Mouse (Mus musculus): Measurements from ENCODE around the gene Top3a. TPM values are rescaled to one million over a fixed set of nuclear protein-coding genes. Genes with fewer than 3 reads are reported as not detected.

The Top3a gene
- polyA plus RNA-seq, 1 experiment from 2014 or later, result 20.5 TPM

GRCm38 (mm10) chr11:60708631-60709030 lies 68.5 kb downstream of the Top3a start:
- DNase-seq (ENCODE audit: low spot score) (no peak), ATAC-seq (replicated peaks; ENCODE audit: insufficient number of reproducible peaks, low FRiP score, low TSS enrichment, low read depth) (no peak)
- Histone ChIP-seq H3K4me3 (ENCODE audit: low read depth, low read length) (no peak overlapping the region), H3K4me1 (ENCODE audit: control insufficient read depth, insufficient read depth, low read length) (no peaks in the 10 kb centered on the region), H3K4me2 (ENCODE audit: low read depth, low read length) (no peak overlapping the region), H3K27ac (replicated peaks; ENCODE audit: low read depth, low read length) (no peak overlapping the region), H3K9me3 (replicated peaks; ENCODE audit: control insufficient read depth, low read length) (no peaks in the 10 kb centered on the region), H3K36me3 (replicated peaks; ENCODE audit: control insufficient read depth, insufficient read depth, low read depth, low read length) (peaks cover 59% of the 10 kb centered on the region), H3K9ac (replicated peaks; ENCODE audit: low read length) (no peak overlapping the region), H3K27me3 (ENCODE audit: control insufficient read depth, insufficient read depth, low read length) (no peaks in the 10 kb centered on the region)
- WGBS, result 91% methylated on average over 10 of the region's 10 CpGs

- no peaks in the 10 kb centered on the region for H3K27me3 ChIP-seq (ENCODE audit: control insufficient read depth, insufficient read depth, low read length)
- H3K4me1 ChIP-seq (ENCODE audit: control insufficient read depth, insufficient read depth, low read length), result no peaks in the 10 kb centered on the region
- no peak overlapping the region for H3K9ac ChIP-seq (replicated peaks; ENCODE audit: low read length)
- H3K4me2 ChIP-seq (ENCODE audit: low read depth, low read length), result no peak overlapping the region
- H3K27ac ChIP-seq (replicated peaks; ENCODE audit: low read depth, low read length), result no peak overlapping the region
- H3K9me3 ChIP-seq (replicated peaks; ENCODE audit: control insufficient read depth, low read length), result no peaks in the 10 kb centered on the region
- no peak for DNase-seq (ENCODE audit: low spot score)
- H3K36me3 ChIP-seq (replicated peaks; ENCODE audit: control insufficient read depth, insufficient read depth, low read depth, low read length), result peaks cover 52% of the 10 kb centered on the region
- H3K4me3 ChIP-seq (ENCODE audit: low read depth, low read length), result no peak overlapping the region
- WGBS, result 72% methylated on average over 3 of the region's 3 CpGs
- no peak for ATAC-seq (replicated peaks; ENCODE audit: insufficient number of reproducible peaks, low FRiP score, low TSS enrichment, low read depth)
Measured at GRCm38 (mm10) chr11:60707672-60708071, 69.5 kb downstream of the Top3a start.

GRCm38 (mm10) chr11:60706696-60707480 lies 70.3 kb downstream of the Top3a start:
- DNase-seq (ENCODE audit: low spot score) (no peak), ATAC-seq (replicated peaks; ENCODE audit: insufficient number of reproducible peaks, low FRiP score, low TSS enrichment, low read depth) (no peak)
- Histone ChIP-seq H3K9me3 (replicated peaks; ENCODE audit: control insufficient read depth, low read length) (no peaks in the 10 kb centered on the region), H3K4me2 (ENCODE audit: low read depth, low read length) (no peak overlapping the region), H3K9ac (replicated peaks; ENCODE audit: low read length) (no peak overlapping the region), H3K27me3 (ENCODE audit: control insufficient read depth, insufficient read depth, low read length) (no peaks in the 10 kb centered on the region), H3K4me3 (ENCODE audit: low read depth, low read length) (no peak overlapping the region), H3K36me3 (replicated peaks; ENCODE audit: control insufficient read depth, insufficient read depth, low read depth, low read length) (peaks cover 44% of the 10 kb centered on the region), H3K4me1 (ENCODE audit: control insufficient read depth, insufficient read depth, low read length) (no peaks in the 10 kb centered on the region), H3K27ac (replicated peaks; ENCODE audit: low read depth, low read length) (no peak overlapping the region)
- 88% methylated on average over 14 of the region's 14 CpGs for WGBS

GRCm38 (mm10) chr11:60706076-60706475 lies 71.1 kb downstream of the Top3a start:
- WGBS, result 93% methylated on average over 7 of the region's 7 CpGs
- Histone ChIP-seq H3K27me3 (ENCODE audit: control insufficient read depth, insufficient read depth, low read length) (no peaks in the 10 kb centered on the region), H3K4me3 (ENCODE audit: low read depth, low read length) (no peak overlapping the region), H3K4me2 (ENCODE audit: low read depth, low read length) (no peak overlapping the region), H3K4me1 (ENCODE audit: control insufficient read depth, insufficient read depth, low read length) (no peaks in the 10 kb centered on the region), H3K9me3 (replicated peaks; ENCODE audit: control insufficient read depth, low read length) (no peaks in the 10 kb centered on the region), H3K36me3 (replicated peaks; ENCODE audit: control insufficient read depth, insufficient read depth, low read depth, low read length) (peaks cover 37% of the 10 kb centered on the region), H3K9ac (replicated peaks; ENCODE audit: low read length) (no peak overlapping the region), H3K27ac (replicated peaks; ENCODE audit: low read depth, low read length) (no peak overlapping the region)
- DNase-seq (ENCODE audit: low spot score) (no peak), ATAC-seq (replicated peaks; ENCODE audit: insufficient number of reproducible peaks, low FRiP score, low TSS enrichment, low read depth) (no peak)

GRCm38 (mm10) chr11:60705255-60705654 lies 71.9 kb downstream of the Top3a start:
- Histone ChIP-seq H3K9me3 (replicated peaks; ENCODE audit: control insufficient read depth, low read length) (no peaks in the 10 kb centered on the region), H3K4me3 (ENCODE audit: low read depth, low read length) (no peak overlapping the region), H3K9ac (replicated peaks; ENCODE audit: low read length) (no peak overlapping the region), H3K4me2 (ENCODE audit: low read depth, low read length) (no peak overlapping the region), H3K36me3 (replicated peaks; ENCODE audit: control insufficient read depth, insufficient read depth, low read depth, low read length) (peaks cover 35% of the 10 kb centered on the region), H3K27me3 (ENCODE audit: control insufficient read depth, insufficient read depth, low read length) (no peaks in the 10 kb centered on the region), H3K27ac (replicated peaks; ENCODE audit: low read depth, low read length) (no peak overlapping the region), H3K4me1 (ENCODE audit: control insufficient read depth, insufficient read depth, low read length) (peaks cover 4% of the 10 kb centered on the region; the same call in 1 of the 2 replicates)
- DNase-seq (ENCODE audit: low spot score), result no peak
- WGBS, result 93% methylated on average over 3 of the region's 3 CpGs
- no peak for ATAC-seq (replicated peaks; ENCODE audit: insufficient number of reproducible peaks, low FRiP score, low TSS enrichment, low read depth)

GRCm38 (mm10) chr11:60704023-60704880 lies 72.9 kb downstream of the Top3a start:
- DNase-seq (ENCODE audit: low spot score) (no peak), ATAC-seq (replicated peaks; ENCODE audit: insufficient number of reproducible peaks, low FRiP score, low TSS enrichment, low read depth) (no peak)
- Histone ChIP-seq H3K27ac (replicated peaks; ENCODE audit: low read depth, low read length) (no peak overlapping the region), H3K27me3 (ENCODE audit: control insufficient read depth, insufficient read depth, low read length) (no peaks in the 10 kb centered on the region), H3K9ac (replicated peaks; ENCODE audit: low read length) (no peak overlapping the region), H3K36me3 (replicated peaks; ENCODE audit: control insufficient read depth, insufficient read depth, low read depth, low read length) (peaks cover 26% of the 10 kb centered on the region), H3K9me3 (replicated peaks; ENCODE audit: control insufficient read depth, low read length) (no peaks in the 10 kb centered on the region), H3K4me2 (ENCODE audit: low read depth, low read length) (no peak overlapping the region), H3K4me1 (ENCODE audit: control insufficient read depth, insufficient read depth, low read length) (peaks cover 4% of the 10 kb centered on the region; the same call in 1 of the 2 replicates), H3K4me3 (ENCODE audit: low read depth, low read length) (no peak overlapping the region)
- 92% methylated on average over 19 of the region's 19 CpGs for WGBS

- Histone ChIP-seq H3K9me3 (replicated peaks; ENCODE audit: control insufficient read depth, low read length) (no peaks in the 10 kb centered on the region), H3K9ac (replicated peaks; ENCODE audit: low read length) (no peak overlapping the region), H3K36me3 (replicated peaks; ENCODE audit: control insufficient read depth, insufficient read depth, low read depth, low read length) (peaks cover 18% of the 10 kb centered on the region), H3K4me3 (ENCODE audit: low read depth, low read length) (no peak overlapping the region), H3K4me1 (ENCODE audit: control insufficient read depth, insufficient read depth, low read length) (peaks cover 4% of the 10 kb centered on the region; the same call in 1 of the 2 replicates), H3K27ac (replicated peaks; ENCODE audit: low read depth, low read length) (no peak overlapping the region), H3K4me2 (ENCODE audit: low read depth, low read length) (no peak overlapping the region), H3K27me3 (ENCODE audit: control insufficient read depth, insufficient read depth, low read length) (no peaks in the 10 kb centered on the region)
- ATAC-seq (replicated peaks; ENCODE audit: insufficient number of reproducible peaks, low FRiP score, low TSS enrichment, low read depth) (no peak), DNase-seq (ENCODE audit: low spot score) (peak; percentile 80)
- 32% methylated on average over 4 of the region's 4 CpGs for WGBS
Measured at GRCm38 (mm10) chr11:60703131-60703530, 74.0 kb downstream of the Top3a start.

- Histone ChIP-seq H3K4me3 (ENCODE audit: low read depth, low read length) (no peak overlapping the region), H3K27me3 (ENCODE audit: control insufficient read depth, insufficient read depth, low read length) (no peaks in the 10 kb centered on the region), H3K9ac (replicated peaks; ENCODE audit: low read length) (no peak overlapping the region), H3K27ac (replicated peaks; ENCODE audit: low read depth, low read length) (no peak overlapping the region), H3K9me3 (replicated peaks; ENCODE audit: control insufficient read depth, low read length) (no peaks in the 10 kb centered on the region), H3K4me1 (ENCODE audit: control insufficient read depth, insufficient read depth, low read length) (peaks cover 4% of the 10 kb centered on the region; the same call in 1 of the 2 replicates), H3K4me2 (ENCODE audit: low read depth, low read length) (peak overlapping the region; percentile 16; the same call in 1 of the 2 replicates), H3K36me3 (replicated peaks; ENCODE audit: control insufficient read depth, insufficient read depth, low read depth, low read length) (peaks cover 7% of the 10 kb centered on the region)
- WGBS, result 98% methylated on average over 2 of the region's 4 CpGs
- DNase-seq (ENCODE audit: low spot score) (no peak), ATAC-seq (replicated peaks; ENCODE audit: insufficient number of reproducible peaks, low FRiP score, low TSS enrichment, low read depth) (no peak)
Measured at GRCm38 (mm10) chr11:60701611-60702010, 75.6 kb downstream of the Top3a start.

All from embryonic facial prominence, embryonic 11.5 days (tissue).